Mouse (Mus musculus) CH12.LX (cell line): Measurements from ENCODE around the gene Ttc7.

ENCODE experiments used
- BHLHE40 ChIP-seq: IDR thresholded peaks from 2 replicates; pipeline ENCODE4 v1.6.1; 2011; ENCODE audit warnings: mild to moderate bottlenecking, low read depth, low read length, improper control_type of control experiment
- CHD2 ChIP-seq: IDR thresholded peaks from 2 replicates; pipeline ENCODE4 v1.6.1; 2011; ENCODE audit warnings: low read length, improper control_type of control experiment
- CTCF ChIP-seq, 2 experiments: IDR thresholded peaks in 1 of 2; conservative IDR thresholded peaks in 1 of 2; 2 replicates each; pipeline ENCODE4 v1.5.1; 2011 to 2012; ENCODE audit warnings: low read depth in 2 of 2, low read length in 2 of 2, improper control_type of control experiment in 1 of 2, inconsistent platforms in 1 of 2, mild to moderate bottlenecking in 1 of 2, moderate library complexity in 1 of 2
- EP300 ChIP-seq: IDR thresholded peaks from 2 replicates; pipeline ENCODE4 v1.6.1; 2011; ENCODE audit warnings: low read length, improper control_type of control experiment
- JUN ChIP-seq: IDR thresholded peaks from 2 replicates; pipeline ENCODE4 v1.6.1; 2011; ENCODE audit warnings: low read depth, mild to moderate bottlenecking, low read length, improper control_type of control experiment, moderate library complexity; ENCODE audit not compliant: insufficient read depth
- MAZ ChIP-seq: IDR thresholded peaks from 2 replicates; pipeline ENCODE4 v1.6.1; 2012; ENCODE audit warnings: low read depth, mild to moderate bottlenecking, inconsistent platforms, low read length, improper control_type of control experiment, moderate library complexity
- POLR2A ChIP-seq: IDR thresholded peaks from 2 replicates; pipeline ENCODE4 v1.6.1; 2011; ENCODE audit warnings: low read depth, mild to moderate bottlenecking, improper control_type of control experiment, low read length
- POLR2AphosphoS2 ChIP-seq: IDR thresholded peaks from 2 replicates; pipeline ENCODE4 v1.6.1; 2011; ENCODE audit warnings: low read depth, low read length, improper control_type of control experiment
- RCOR1 ChIP-seq: conservative IDR thresholded peaks from 2 replicates; pipeline ENCODE4 v1.6.1; 2012; ENCODE audit warnings: low read depth, mild to moderate bottlenecking, inconsistent platforms, low read length, improper control_type of control experiment
- SIN3A ChIP-seq: IDR thresholded peaks from 2 replicates; pipeline ENCODE4 v1.6.1; 2012; ENCODE audit warnings: low read length, improper control_type of control experiment, inconsistent platforms
- TBP ChIP-seq: conservative IDR thresholded peaks from 2 replicates; pipeline ENCODE4 v1.6.1; 2011; ENCODE audit warnings: low read depth, low read length, improper control_type of control experiment

- TF ChIP-seq EP300 (no peak), CTCF (conservative IDR thresholded peaks at IDR 0.05 in 1 of 2, IDR thresholded peaks at IDR 0.05 in 1 of 2; ENCODE audit: low read depth in 2 of 2, low read length in 2 of 2) (no peak), SIN3A (no peak), POLR2AphosphoS2 (no peak), BHLHE40 (no peak), POLR2A (no peak), TBP (no peak), MAZ (no peak), CHD2 (no peak), JUN (no peak), RCOR1 (no peak)
Observed at GRCm38 (mm10) chr17:87264927-87265791, 17.5 kb upstream of the Ttc7 start.
